Mouse (Mus musculus): ENCODE results near the gene Pcif1. TPM values are rescaled to one million over a fixed set of nuclear protein-coding genes. Genes with fewer than 3 reads are reported as not detected.

The Pcif1 gene
- 50.1 and 54.8 TPM in 2 replicates for polyA plus RNA-seq (2014; fragmentation: Nextera tagmentation; extraction: Ambion mirVana)

GRCm38 (mm10) chr2:164879228-164879567 is at the start of gene Pcif1:
TSS of gene Pcif1 (plus strand) at chr2:164879304.
- H3K4me1 ChIP-seq (ENCODE audit: control insufficient read depth, insufficient read depth, low read length), result peaks cover 7% of the 10 kb centered on the region
- peak within 1 kb of the TSS; percentile 100 for H3K27ac ChIP-seq (ENCODE audit: low read depth, low read length)
- H3K36me3 ChIP-seq (ENCODE audit: control insufficient read depth, insufficient read depth, low read length), result peaks cover 3% of the 10 kb centered on the region
- whole genome bisulfite sequencing (ENCODE audit: insufficient replicate concordance), result under 1% methylated on average over 36 of the region's 40 CpGs
- H3K9me3 ChIP-seq (replicated peaks; ENCODE audit: control insufficient read depth, low read length), result no peaks in the 10 kb centered on the region
- ATAC-seq (replicated peaks; ENCODE audit: insufficient number of reproducible peaks, low FRiP score, low TSS enrichment), result peak; percentile 84
- peak within 1 kb of the TSS; percentile 96 for H3K4me3 ChIP-seq (ENCODE audit: low read depth, low read length)
- peak within 1 kb of the TSS; percentile 97 for H3K4me2 ChIP-seq
- no peaks in the 10 kb centered on the region for H3K27me3 ChIP-seq (ENCODE audit: control insufficient read depth, insufficient read depth, low read length)
- peak within 1 kb of the TSS; percentile 100 for H3K9ac ChIP-seq (ENCODE audit: low read depth, low read length)

GRCm38 (mm10) chr2:164831029-164831428 is 48.1 kb upstream of the Pcif1 start:
- H3K9me3 ChIP-seq (replicated peaks; ENCODE audit: control insufficient read depth, low read length), result no peaks in the 10 kb centered on the region
- no peak overlapping the region for H3K9ac ChIP-seq (ENCODE audit: low read depth, low read length)
- H3K27me3 ChIP-seq (ENCODE audit: control insufficient read depth, insufficient read depth, low read length), result no peaks in the 10 kb centered on the region
- ATAC-seq (replicated peaks; ENCODE audit: insufficient number of reproducible peaks, low FRiP score, low TSS enrichment), result no peak
- H3K4me3 ChIP-seq (ENCODE audit: low read depth, low read length), result no peak overlapping the region
- H3K27ac ChIP-seq (ENCODE audit: low read depth, low read length), result no peak overlapping the region
- H3K4me2 ChIP-seq, result no peak overlapping the region; the same call in 1 of the 2 replicates
- 84% methylated on average over 10 of the region's 10 CpGs for WGBS (ENCODE audit: insufficient replicate concordance)
- peaks cover 10% of the 10 kb centered on the region for H3K4me1 ChIP-seq (ENCODE audit: control insufficient read depth, insufficient read depth, low read length)
- no peaks in the 10 kb centered on the region; the same call in 1 of the 2 replicates for H3K36me3 ChIP-seq (ENCODE audit: control insufficient read depth, insufficient read depth, low read length)

GRCm38 (mm10) chr2:164832032-164832747 is 46.9 kb upstream of the Pcif1 start:
- H3K9ac ChIP-seq (ENCODE audit: low read depth, low read length), result peak overlapping the region; percentile 96
- peak overlapping the region; percentile 72 for H3K4me3 ChIP-seq (ENCODE audit: low read depth, low read length)
- H3K9me3 ChIP-seq (replicated peaks; ENCODE audit: control insufficient read depth, low read length), result no peaks in the 10 kb centered on the region
- ATAC-seq (replicated peaks; ENCODE audit: insufficient number of reproducible peaks, low FRiP score, low TSS enrichment), result no peak
- H3K36me3 ChIP-seq (ENCODE audit: control insufficient read depth, insufficient read depth, low read length), result peaks cover 4% of the 10 kb centered on the region; the same call in 1 of the 2 replicates
- H3K27ac ChIP-seq (ENCODE audit: low read depth, low read length), result peak overlapping the region; percentile 97
- peak overlapping the region; percentile 98 for H3K4me2 ChIP-seq
- WGBS (ENCODE audit: insufficient replicate concordance), result 55% methylated on average over 16 of the region's 16 CpGs
- H3K27me3 ChIP-seq (ENCODE audit: control insufficient read depth, insufficient read depth, low read length), result no peaks in the 10 kb centered on the region
- H3K4me1 ChIP-seq (ENCODE audit: control insufficient read depth, insufficient read depth, low read length), result peaks cover 10% of the 10 kb centered on the region

GRCm38 (mm10) chr2:164832748-164833301 is 46.3 kb upstream of the Pcif1 start, which contains the start of gene Ctsa:
TSS of gene Ctsa (plus strand) at chr2:164832873.
- under 1% methylated on average over 35 of the region's 35 CpGs for WGBS (ENCODE audit: insufficient replicate concordance)

GRCm38 (mm10) chr2:164833314-164833959 is 45.7 kb upstream of the Pcif1 start, which contains the start of gene Neurl2:
TSS of gene Neurl2 (minus strand) at chr2:164833456.
- peaks cover 10% of the 10 kb centered on the region for H3K4me1 ChIP-seq (ENCODE audit: control insufficient read depth, insufficient read depth, low read length)
- H3K4me2 ChIP-seq, result peak within 1 kb of the TSS; percentile 98
- H3K9me3 ChIP-seq (replicated peaks; ENCODE audit: control insufficient read depth, low read length), result no peaks in the 10 kb centered on the region
- peak within 1 kb of the TSS; percentile 97 for H3K27ac ChIP-seq (ENCODE audit: low read depth, low read length)
- peak within 1 kb of the TSS; percentile 96 for H3K9ac ChIP-seq (ENCODE audit: low read depth, low read length)
- H3K27me3 ChIP-seq (ENCODE audit: control insufficient read depth, insufficient read depth, low read length), result no peaks in the 10 kb centered on the region
- WGBS (ENCODE audit: insufficient replicate concordance), result under 1% methylated on average over 31 of the region's 31 CpGs
- H3K4me3 ChIP-seq (ENCODE audit: low read depth, low read length), result peak within 1 kb of the TSS; percentile 72
- ATAC-seq (replicated peaks; ENCODE audit: insufficient number of reproducible peaks, low FRiP score, low TSS enrichment), result peak; percentile 76
- peaks cover 10% of the 10 kb centered on the region for H3K36me3 ChIP-seq (ENCODE audit: control insufficient read depth, insufficient read depth, low read length)

More at GRCm38 (mm10) chr2:164832748-164833301, 46.3 kb upstream of the Pcif1 start, which contains the start of gene Ctsa:
- Histone ChIP-seq H3K4me1 (ENCODE audit: control insufficient read depth, insufficient read depth, low read length) (peaks cover 10% of the 10 kb centered on the region), H3K36me3 (ENCODE audit: control insufficient read depth, insufficient read depth, low read length) (peaks cover 7% of the 10 kb centered on the region; the same call in 1 of the 2 replicates), H3K27me3 (ENCODE audit: control insufficient read depth, insufficient read depth, low read length) (no peaks in the 10 kb centered on the region), H3K9ac (ENCODE audit: low read depth, low read length) (peak within 1 kb of the TSS; percentile 96), H3K4me3 (ENCODE audit: low read depth, low read length) (peak within 1 kb of the TSS; percentile 72), H3K4me2 (peak within 1 kb of the TSS; percentile 98), H3K27ac (ENCODE audit: low read depth, low read length) (peak within 1 kb of the TSS; percentile 97), H3K9me3 (replicated peaks; ENCODE audit: control insufficient read depth, low read length) (no peaks in the 10 kb centered on the region)
- ATAC-seq (replicated peaks; ENCODE audit: insufficient number of reproducible peaks, low FRiP score, low TSS enrichment), result peak; percentile 56

- Histone ChIP-seq H3K4me2 (peak overlapping the region; percentile 98), H3K4me3 (ENCODE audit: low read depth, low read length) (peak overlapping the region; percentile 72), H3K4me1 (ENCODE audit: control insufficient read depth, insufficient read depth, low read length) (peaks cover 10% of the 10 kb centered on the region), H3K27ac (ENCODE audit: low read depth, low read length) (no peak overlapping the region), H3K9ac (ENCODE audit: low read depth, low read length) (peak overlapping the region; percentile 96), H3K27me3 (ENCODE audit: control insufficient read depth, insufficient read depth, low read length) (no peaks in the 10 kb centered on the region), H3K9me3 (replicated peaks; ENCODE audit: control insufficient read depth, low read length) (no peaks in the 10 kb centered on the region), H3K36me3 (ENCODE audit: control insufficient read depth, insufficient read depth, low read length) (peaks cover 16% of the 10 kb centered on the region)
- 43% methylated on average over 8 of the region's 8 CpGs for whole genome bisulfite sequencing (ENCODE audit: insufficient replicate concordance)
- ATAC-seq (replicated peaks; ENCODE audit: insufficient number of reproducible peaks, low FRiP score, low TSS enrichment), result no peak
These were observed 44.6 kb upstream of the Pcif1 start for GRCm38 (mm10) chr2:164834531-164834930.

GRCm38 (mm10) chr2:164835164-164835563 is 43.9 kb upstream of the Pcif1 start:
- Histone ChIP-seq H3K36me3 (ENCODE audit: control insufficient read depth, insufficient read depth, low read length) (peaks cover 16% of the 10 kb centered on the region), H3K4me2 (no peak overlapping the region), H3K9me3 (replicated peaks; ENCODE audit: control insufficient read depth, low read length) (no peaks in the 10 kb centered on the region), H3K27ac (ENCODE audit: low read depth, low read length) (no peak overlapping the region), H3K27me3 (ENCODE audit: control insufficient read depth, insufficient read depth, low read length) (no peaks in the 10 kb centered on the region), H3K4me3 (ENCODE audit: low read depth, low read length) (no peak overlapping the region), H3K4me1 (ENCODE audit: control insufficient read depth, insufficient read depth, low read length) (peaks cover 10% of the 10 kb centered on the region), H3K9ac (ENCODE audit: low read depth, low read length) (no peak overlapping the region)
- ATAC-seq (replicated peaks; ENCODE audit: insufficient number of reproducible peaks, low FRiP score, low TSS enrichment), result no peak
- WGBS (ENCODE audit: insufficient replicate concordance), result 84% methylated on average over 4 of the region's 4 CpGs

GRCm38 (mm10) chr2:164845782-164846181 is 33.3 kb upstream of the Pcif1 start:
- Histone ChIP-seq H3K4me2 (no peak overlapping the region), H3K4me1 (ENCODE audit: control insufficient read depth, insufficient read depth, low read length) (no peaks in the 10 kb centered on the region), H3K9me3 (replicated peaks; ENCODE audit: control insufficient read depth, low read length) (no peaks in the 10 kb centered on the region), H3K27ac (ENCODE audit: low read depth, low read length) (no peak overlapping the region), H3K4me3 (ENCODE audit: low read depth, low read length) (no peak overlapping the region), H3K27me3 (ENCODE audit: control insufficient read depth, insufficient read depth, low read length) (peaks cover 3% of the 10 kb centered on the region; the same call in 1 of the 2 replicates), H3K36me3 (ENCODE audit: control insufficient read depth, insufficient read depth, low read length) (no peaks in the 10 kb centered on the region), H3K9ac (ENCODE audit: low read depth, low read length) (no peak overlapping the region)
- WGBS (ENCODE audit: insufficient replicate concordance), result 44% methylated on average over 3 of the region's 3 CpGs
- ATAC-seq (replicated peaks; ENCODE audit: insufficient number of reproducible peaks, low FRiP score, low TSS enrichment), result no peak

Data from heart, embryonic 11.5 days (tissue).